Mouse (Mus musculus) lung, postnatal 25 days (tissue): Measurements from ENCODE around the gene Furin.
"Not testable (repeated sequence)": the region's sequence is repeated elsewhere in the genome, so short reads cannot be mapped to it uniquely, and the experiment has no call there.

ENCODE experiments used
- DNase-seq: peaks from one replicate; pipeline ENCODE4 v3.0.0; 2022; ENCODE audit warnings: low spot score

Furin gene

GRCm38 (mm10) chr7:80401041-80401859 is 4.0 kb downstream of the Furin start:
- no peak for DNase-seq

GRCm38 (mm10) chr7:80400571-80400970 is 4.7 kb downstream of the Furin start:
- no peak for DNase-seq

- peak; percentile 84 for DNase-seq
Observed at GRCm38 (mm10) chr7:80400099-80400498, 5.1 kb downstream of the Furin start.

- no peak for DNase-seq
Observed at GRCm38 (mm10) chr7:80398654-80399444, 6.4 kb downstream of the Furin start.

- DNase-seq = no peak
Observed at GRCm38 (mm10) chr7:80397986-80398385, 7.2 kb downstream of the Furin start.

- DNase-seq = not testable (repeated sequence)
Observed at GRCm38 (mm10) chr7:80396427-80396826, 8.8 kb downstream of the Furin start.

- DNase-seq = no peak
Observed at GRCm38 (mm10) chr7:80394600-80394999, 10.6 kb downstream of the Furin start.

- DNase-seq = no peak
Observed at GRCm38 (mm10) chr7:80392119-80392518, 13.1 kb downstream of the Furin start.

GRCm38 (mm10) chr7:80387633-80388543 is 17.3 kb downstream of the Furin start, which contains the start of gene Fes:
TSS of gene Fes (minus strand) at chr7:80387946.
- peak; percentile 80 for DNase-seq

GRCm38 (mm10) chr7:80387033-80387632 is 18.1 kb downstream of the Furin start:
- DNase-seq = peak; percentile 47

GRCm38 (mm10) chr7:80386235-80386930 is 18.9 kb downstream of the Furin start:
- peak; percentile 91 for DNase-seq

GRCm38 (mm10) chr7:80382919-80383318 is 22.3 kb downstream of the Furin start:
- DNase-seq = no peak

- no peak for DNase-seq
Observed at GRCm38 (mm10) chr7:80379531-80379930, 25.7 kb downstream of the Furin start.

- DNase-seq = peak; percentile 61
Observed at GRCm38 (mm10) chr7:80377471-80377870, 27.8 kb downstream of the Furin start.

GRCm38 (mm10) chr7:80376192-80376591 is 29.0 kb downstream of the Furin start:
- no peak for DNase-seq

GRCm38 (mm10) chr7:80375376-80376039 is 29.7 kb downstream of the Furin start:
- DNase-seq = peak; percentile 27

GRCm38 (mm10) chr7:80374733-80375132 is 30.5 kb downstream of the Furin start:
- DNase-seq = no peak

GRCm38 (mm10) chr7:80374280-80374679 is 31.0 kb downstream of the Furin start:
- no peak for DNase-seq

- no peak for DNase-seq
Observed at GRCm38 (mm10) chr7:80373850-80374249, 31.4 kb downstream of the Furin start.

- no peak for DNase-seq
Observed at GRCm38 (mm10) chr7:80373352-80373751, 31.9 kb downstream of the Furin start.
